Mouse (Mus musculus): Measurements from ENCODE around the gene Jam2.

Jam2 gene

GRCm38 (mm10) chr16:84838576-84838975 lies 64.7 kb downstream of the Jam2 start:
- DNase-seq (ENCODE audit: low spot score in 2 of 2): no peak

- no peak for DNase-seq (ENCODE audit: low spot score in 2 of 2)
These were observed 79.6 kb downstream of the Jam2 start for GRCm38 (mm10) chr16:84853492-84853891.

GRCm38 (mm10) chr16:84864656-84865055 lies 90.7 kb downstream of the Jam2 start:
- no peak for DNase-seq (ENCODE audit: low spot score in 2 of 2)

GRCm38 (mm10) chr16:84873805-84874204 lies 99.9 kb downstream of the Jam2 start:
- DNase-seq (ENCODE audit: low spot score in 2 of 2): no peak

GRCm38 (mm10) chr16:84875012-84875717 lies 101.2 kb downstream of the Jam2 start:
- peak; percentile 10 to 27 for DNase-seq (ENCODE audit: low spot score in 2 of 2)

Measured in frontal cortex, postnatal 25 days (tissue).